15 mouse cellular contexts compared by ENCODE assay signal in the genomic region with DNA sequence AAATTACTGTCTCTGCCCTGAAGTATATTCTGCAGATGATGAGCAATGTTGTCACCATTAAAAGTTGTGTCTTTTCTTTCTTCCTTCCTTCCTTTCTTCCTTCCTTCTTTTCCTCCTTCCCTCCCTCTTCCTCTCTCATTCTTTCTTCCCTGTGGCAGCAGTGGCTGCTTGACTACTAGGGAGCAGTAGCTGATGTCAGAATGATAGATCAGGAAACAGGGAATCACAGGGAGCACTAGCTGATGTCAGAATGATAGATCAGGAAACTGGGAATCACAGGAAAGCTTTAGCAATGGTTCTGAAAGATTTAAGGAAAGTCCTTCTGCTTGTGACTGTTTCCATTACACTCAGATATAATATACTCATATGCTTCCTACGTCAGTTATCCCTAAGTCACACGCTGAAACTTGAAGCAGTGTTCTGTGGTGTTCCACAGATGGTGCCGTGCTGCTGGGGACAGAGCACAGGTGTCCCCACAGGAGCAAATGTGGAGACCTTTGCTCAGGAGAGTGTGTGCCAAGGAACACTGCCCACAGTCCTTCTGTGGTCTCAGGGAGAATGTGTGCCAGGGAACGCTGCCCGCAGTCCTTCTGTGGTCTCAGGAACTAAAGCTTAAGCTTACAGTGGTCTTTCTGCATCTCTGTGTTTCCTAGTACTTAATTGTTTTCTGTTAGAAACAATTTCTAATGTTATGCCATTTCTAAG. TPM values are rescaled to one million over a fixed set of nuclear protein-coding genes. Genes with fewer than 3 reads are reported as not detected.
A peak's percentile ranks its signal among the peaks of the same experiment; 100 is the strongest.
DNase-seq lines count a peak whose midpoint lies in the region; ATAC-seq and TF ChIP-seq lines count a peak whose summit lies in the region.
"Had no signal": no experiment of that assay in that cellular context is flagged by ENCODE, and none has a peak within 500 bp of the region (broad histone marks: within the 10 kb centered on the region; RNA-seq: fewer than 3 reads in every experiment).

No protein-coding gene starts in this region.

- no peak overlapping the region for H3K4me2 ChIP-seq in kidney, embryonic 16.5 days (replicated peaks; ENCODE audit: low read depth, low read length)
- no peak overlapping the region for H3K4me2 ChIP-seq in neural tube, embryonic 12.5 days (replicated peaks)
- no peak overlapping the region for H3K4me2 ChIP-seq in neural tube, embryonic 15.5 days
- H3K4me2 ChIP-seq: embryonic facial prominence, embryonic 13.5 days; liver, embryonic 13.5 days; midbrain, embryonic 13.5 days had no signal

- no peak overlapping the region for H3K27ac ChIP-seq in kidney, adult 2 months (ENCODE audit: insufficient read depth, low read depth, low read length)
- no peak overlapping the region for H3K27ac ChIP-seq in kidney, embryonic 16.5 days (ENCODE audit: low read length)
- H3K27ac ChIP-seq in neural tube, embryonic 12.5 days: no peak overlapping the region
- no peak overlapping the region for H3K27ac ChIP-seq in neural tube, embryonic 15.5 days (replicated peaks)
- H3K27ac ChIP-seq in small intestine, adult 2 months (ENCODE audit: insufficient read depth, low read depth, low read length): peak overlapping the region; percentile 83
- H3K27ac ChIP-seq: embryonic facial prominence, embryonic 13.5 days; hindbrain, embryonic 10.5 days; liver, embryonic 13.5 days; midbrain, embryonic 13.5 days had no signal

- peak; percentile 44 for DNase-seq in cerebellum, adult 9-11 months
- DNase-seq in cerebellum, postnatal 4 days (ENCODE audit: low spot score in 2 of 2): no peak
- peak; percentile 43 for DNase-seq in kidney, adult 2 months
- no peak for DNase-seq in adrenal gland, postnatal 10 days
- DNase-seq: adrenal gland, adult 8-10 months; gastrocnemius, postnatal 14 days; kidney, adult 8-10 months; liver, embryonic 13.5 days had no signal

- H3K9me3 ChIP-seq in kidney, embryonic 16.5 days (ENCODE audit: low read length): no peaks in the 10 kb centered on the region
- no peaks in the 10 kb centered on the region for H3K9me3 ChIP-seq in neural tube, embryonic 12.5 days
- H3K9me3 ChIP-seq in neural tube, embryonic 15.5 days (replicated peaks): no peaks in the 10 kb centered on the region
- H3K9me3 ChIP-seq: embryonic facial prominence, embryonic 13.5 days; liver, embryonic 13.5 days had no signal

- TF ChIP-seq POLR2A in kidney, adult 2 months (IDR thresholded peaks at IDR 0.05; ENCODE audit: low read depth, low read length): no peak
- TF ChIP-seq POLR2A in small intestine, adult 2 months (IDR thresholded peaks at IDR 0.05; ENCODE audit: low read depth, low read length): no peak

- H3K27me3 ChIP-seq in kidney, adult 2 months (replicated peaks; ENCODE audit: control insufficient read depth, insufficient read depth, low read length): no peaks in the 10 kb centered on the region
- H3K27me3 ChIP-seq in kidney, embryonic 16.5 days (ENCODE audit: insufficient read depth, low read length): no peaks in the 10 kb centered on the region
- no peaks in the 10 kb centered on the region for H3K27me3 ChIP-seq in neural tube, embryonic 12.5 days (replicated peaks)
- H3K27me3 ChIP-seq in neural tube, embryonic 15.5 days (replicated peaks): no peaks in the 10 kb centered on the region
- no peaks in the 10 kb centered on the region for H3K27me3 ChIP-seq in small intestine, adult 2 months (ENCODE audit: control insufficient read depth, insufficient read depth, low read length)
- H3K27me3 ChIP-seq: embryonic facial prominence, embryonic 13.5 days; liver, embryonic 13.5 days; midbrain, embryonic 13.5 days had no signal

- no peaks in the 10 kb centered on the region; the same call in 1 of the 2 replicates for H3K36me3 ChIP-seq in kidney, adult 2 months (ENCODE audit: control insufficient read depth, insufficient read depth, low read length)
- H3K36me3 ChIP-seq in kidney, embryonic 16.5 days (ENCODE audit: insufficient read depth, low read length): peaks cover 18% of the 10 kb centered on the region
- H3K36me3 ChIP-seq in neural tube, embryonic 12.5 days: peaks cover 21% of the 10 kb centered on the region
- peaks cover 24% of the 10 kb centered on the region for H3K36me3 ChIP-seq in neural tube, embryonic 15.5 days
- peaks cover 39% of the 10 kb centered on the region for H3K36me3 ChIP-seq in small intestine, adult 2 months (ENCODE audit: control insufficient read depth, insufficient read depth, low read length)

- H3K9ac ChIP-seq in kidney, embryonic 16.5 days (replicated peaks; ENCODE audit: low read length): no peak overlapping the region
- H3K9ac ChIP-seq in neural tube, embryonic 12.5 days: 0 out of 2 replicates have a peak overlapping the region, but pooled peaks have one; percentile 5
- no peak overlapping the region for H3K9ac ChIP-seq in neural tube, embryonic 15.5 days (replicated peaks)
- H3K9ac ChIP-seq: embryonic facial prominence, embryonic 13.5 days; liver, embryonic 13.5 days; midbrain, embryonic 13.5 days had no signal

- no peak for ATAC-seq in kidney, embryonic 16.5 days (ENCODE audit: low FRiP score, low TSS enrichment)
- no peak for ATAC-seq in neural tube, embryonic 12.5 days (ENCODE audit: low FRiP score, low read depth)
- no peak for ATAC-seq in neural tube, embryonic 15.5 days (ENCODE audit: low FRiP score)
- ATAC-seq: midbrain, embryonic 13.5 days had no signal

- H3K4me1 ChIP-seq in kidney, adult 2 months (ENCODE audit: control insufficient read depth, insufficient read depth, low read length): peaks cover 17% of the 10 kb centered on the region
- peaks cover 11% of the 10 kb centered on the region; the same call in 1 of the 2 replicates for H3K4me1 ChIP-seq in kidney, embryonic 16.5 days (ENCODE audit: insufficient read depth, low read length)
- H3K4me1 ChIP-seq in neural tube, embryonic 12.5 days: peaks cover 4% of the 10 kb centered on the region; the same call in 1 of the 2 replicates
- H3K4me1 ChIP-seq in neural tube, embryonic 15.5 days: peaks cover 6% of the 10 kb centered on the region
- H3K4me1 ChIP-seq in small intestine, adult 2 months (ENCODE audit: control insufficient read depth, insufficient read depth, insufficient read length, low read length): peaks cover 19% of the 10 kb centered on the region
- H3K4me1 ChIP-seq: embryonic facial prominence, embryonic 13.5 days had no signal

- H3K4me3 ChIP-seq in kidney, adult 2 months (ENCODE audit: insufficient read depth, low read depth, low read length): no peak overlapping the region
- no peak overlapping the region for H3K4me3 ChIP-seq in kidney, embryonic 16.5 days (ENCODE audit: low read length)
- H3K4me3 ChIP-seq in neural tube, embryonic 12.5 days: no peak overlapping the region
- no peak overlapping the region for H3K4me3 ChIP-seq in neural tube, embryonic 15.5 days (replicated peaks)
- H3K4me3 ChIP-seq in small intestine, adult 2 months (ENCODE audit: low read depth, low read length): no peak overlapping the region
- H3K4me3 ChIP-seq: embryonic facial prominence, embryonic 13.5 days; hindbrain, embryonic 10.5 days; liver, embryonic 13.5 days; midbrain, embryonic 13.5 days had no signal

- no peak for TF ChIP-seq CTCF in kidney, adult 2 months (conservative IDR thresholded peaks at IDR 0.05; ENCODE audit: insufficient read depth, insufficient read length, low read depth, low read length)
- no peak for TF ChIP-seq CTCF in small intestine, adult 2 months (IDR thresholded peaks at IDR 0.05; ENCODE audit: extremely low read depth, insufficient read length, insufficient replicate concordance, low read depth, low read length)

- 61% methylated on average over 5 of the region's 5 CpGs for WGBS in kidney, adult 2 months
- 88% methylated on average over 5 of the region's 5 CpGs for whole genome bisulfite sequencing in kidney, embryonic 16.5 days
- WGBS in neural tube, embryonic 12.5 days: 92% methylated on average over 5 of the region's 5 CpGs
- 90% methylated on average over 5 of the region's 5 CpGs for WGBS in neural tube, embryonic 15.5 days
- WGBS in small intestine, adult 2 months: 27% methylated on average over 5 of the region's 5 CpGs

RNA-seq across cellular contexts. Expression of gene Entpd7, which starts 8.3 kb away (rescaled TPM):
- polyA plus RNA-seq in kidney, adult 2 months (2012; rRNA removed): 6.1 and 6.5 TPM in 2 replicates
- 12.9 and 15.0 TPM in 2 replicates for polyA plus RNA-seq in kidney, embryonic 16.5 days (2015; fragmentation: Nextera tagmentation; extraction: Ambion mirVana)
- polyA plus RNA-seq in neural tube, embryonic 12.5 days (2016; fragmentation: Nextera tagmentation; extraction: Ambion mirVana): 12.2 TPM in 2 replicates
- 8.9 and 9.5 TPM in 2 replicates for polyA plus RNA-seq in neural tube, embryonic 15.5 days (2015; fragmentation: Nextera tagmentation; extraction: Ambion mirVana)
- polyA plus RNA-seq in small intestine, adult 2 months (2012; rRNA removed): 16.3 and 23.3 TPM in 2 replicates
- total RNA-seq in adrenal gland, postnatal 10 days (2021): 10 to 100 TPM; 14.2 to 15.5 TPM

RNA-seq across cellular contexts. Expression of gene Slc25a28, which starts 23.1 kb away (rescaled TPM):
- 83.2 and 93.1 TPM in 2 replicates for polyA plus RNA-seq in kidney, adult 2 months (2012; rRNA removed)
- polyA plus RNA-seq in kidney, embryonic 16.5 days (2015; fragmentation: Nextera tagmentation; extraction: Ambion mirVana): 15.5 and 15.7 TPM in 2 replicates
- polyA plus RNA-seq in neural tube, embryonic 12.5 days (2016; fragmentation: Nextera tagmentation; extraction: Ambion mirVana): 15.7 and 17.4 TPM in 2 replicates
- 16.2 and 16.5 TPM in 2 replicates for polyA plus RNA-seq in neural tube, embryonic 15.5 days (2015; fragmentation: Nextera tagmentation; extraction: Ambion mirVana)
- polyA plus RNA-seq in small intestine, adult 2 months (2012; rRNA removed): 41.0 and 74.2 TPM in 2 replicates
- total RNA-seq in adrenal gland, postnatal 10 days (2021): 10 to 100 TPM; 54.9 to 59.2 TPM

RNA-seq across cellular contexts. Expression of gene Cutc, which starts 55.0 kb away (rescaled TPM):
- polyA plus RNA-seq in kidney, adult 2 months (2012; rRNA removed): 10.2 and 12.7 TPM in 2 replicates
- 15.3 and 18.5 TPM in 2 replicates for polyA plus RNA-seq in kidney, embryonic 16.5 days (2015; fragmentation: Nextera tagmentation; extraction: Ambion mirVana)
- polyA plus RNA-seq in neural tube, embryonic 12.5 days (2016; fragmentation: Nextera tagmentation; extraction: Ambion mirVana): 10.2 and 10.9 TPM in 2 replicates
- 6.5 and 11.3 TPM in 2 replicates for polyA plus RNA-seq in neural tube, embryonic 15.5 days (2015; fragmentation: Nextera tagmentation; extraction: Ambion mirVana)
- polyA plus RNA-seq in small intestine, adult 2 months (2012; rRNA removed): 1.3 and 4.1 TPM in 2 replicates
- 10 to 100 TPM; 15.7 to 18.7 TPM for total RNA-seq in adrenal gland, postnatal 10 days (2021)

RNA-seq across cellular contexts. Expression of gene Cox15, which starts 55.0 kb away (rescaled TPM):
- polyA plus RNA-seq in kidney, adult 2 months (2012; rRNA removed): 25.5 and 28.4 TPM in 2 replicates
- 12.0 and 15.6 TPM in 2 replicates for polyA plus RNA-seq in kidney, embryonic 16.5 days (2015; fragmentation: Nextera tagmentation; extraction: Ambion mirVana)
- 13.0 and 14.0 TPM in 2 replicates for polyA plus RNA-seq in neural tube, embryonic 12.5 days (2016; fragmentation: Nextera tagmentation; extraction: Ambion mirVana)
- 11.9 and 17.6 TPM in 2 replicates for polyA plus RNA-seq in neural tube, embryonic 15.5 days (2015; fragmentation: Nextera tagmentation; extraction: Ambion mirVana)
- polyA plus RNA-seq in small intestine, adult 2 months (2012; rRNA removed): 6.5 and 9.8 TPM in 2 replicates
- total RNA-seq in adrenal gland, postnatal 10 days (2021): 10 to 100 TPM; 34.9 to 44.9 TPM

Comparison
In these comparisons a context has a peak if more than half of its experiments do, and no peak if none do; other contexts are left out.
1. DNase-seq: peak in cerebellum, adult 9-11 months (single experiment) and kidney, adult 2 months (single experiment); none in cerebellum, postnatal 4 days (0 of 2) and adrenal gland, postnatal 10 days (single experiment).